Mouse (Mus musculus) kidney, adult 8-10 months (tissue): ENCODE data around the gene Olfr994.

ENCODE experiments used
- DNase-seq, 2 experiments: peaks; one replicate each; pipeline ENCODE4 v3.0.0; 2022

Olfr994 gene

DNA sequence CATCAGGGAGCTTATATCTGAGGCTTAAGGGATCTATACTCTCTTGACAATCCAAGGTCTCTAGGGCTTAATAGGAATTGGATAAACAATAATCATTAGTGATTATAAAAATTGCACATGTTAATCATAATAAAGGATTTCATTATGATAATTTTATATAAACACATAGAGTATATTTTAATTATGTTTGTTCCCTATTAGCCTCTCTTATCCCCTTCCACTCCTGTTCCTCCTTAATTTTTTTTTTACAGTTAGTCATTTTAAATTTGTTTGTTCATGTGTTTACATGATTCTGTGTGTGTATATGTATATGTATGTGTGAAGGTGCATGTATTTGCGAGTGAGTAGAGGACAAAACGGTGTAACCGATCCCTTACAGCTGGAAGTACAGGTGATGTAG, at the start of gene Olfr994:
Olfr994 (minus strand) TSS at position 101 of the 400 bp plus-strand sequence.
- no peak for DNase-seq

GRCm38 (mm10) chr2:85466801-85467325, 30.6 kb upstream of the Olfr994 start:
- no peak for DNase-seq

GRCm38 (mm10) chr2:85443539-85443938, 7.3 kb upstream of the Olfr994 start, which contains the start of gene Olfr995:
Gene Olfr995, minus strand, starts transcription at chr2:85443639.
- DNase-seq = no peak

DNA sequence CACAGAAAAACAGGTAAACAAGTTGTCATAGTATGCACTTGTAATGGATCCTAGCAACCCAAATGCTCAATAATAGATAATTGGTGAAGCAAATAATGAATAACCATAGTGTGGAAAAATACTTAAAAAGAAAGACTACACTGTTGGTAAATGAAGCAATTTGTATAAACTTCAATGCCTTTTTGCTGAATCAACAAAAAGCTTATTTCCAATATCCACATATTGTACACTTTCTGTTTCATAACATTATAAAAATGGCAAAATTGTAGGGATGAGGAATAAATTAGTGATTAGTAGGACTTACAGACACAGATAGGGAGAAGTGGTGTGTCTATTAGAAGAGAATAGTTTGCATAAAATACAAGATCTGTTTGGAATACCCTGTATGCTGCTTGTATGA, 6.3 kb upstream of the Olfr994 start:
- DNase-seq = no peak

- no peak for DNase-seq
Observed at GRCm38 (mm10) chr2:85425893-85426292, 10.4 kb downstream of the Olfr994 start.

GRCm38 (mm10) chr2:85414777-85415176, 21.5 kb downstream of the Olfr994 start, which contains the start of gene Olfr993:
Gene Olfr993, minus strand, starts transcription at chr2:85414877.
- no peak for DNase-seq

GRCm38 (mm10) chr2:85409369-85409768, 26.9 kb downstream of the Olfr994 start, which contains the start of gene Olfr992:
Gene Olfr992, minus strand, starts transcription at chr2:85409469.
- DNase-seq = no peak
